Comparison of ENCODE assay signal across 9 mouse cellular contexts in the genomic region with DNA sequence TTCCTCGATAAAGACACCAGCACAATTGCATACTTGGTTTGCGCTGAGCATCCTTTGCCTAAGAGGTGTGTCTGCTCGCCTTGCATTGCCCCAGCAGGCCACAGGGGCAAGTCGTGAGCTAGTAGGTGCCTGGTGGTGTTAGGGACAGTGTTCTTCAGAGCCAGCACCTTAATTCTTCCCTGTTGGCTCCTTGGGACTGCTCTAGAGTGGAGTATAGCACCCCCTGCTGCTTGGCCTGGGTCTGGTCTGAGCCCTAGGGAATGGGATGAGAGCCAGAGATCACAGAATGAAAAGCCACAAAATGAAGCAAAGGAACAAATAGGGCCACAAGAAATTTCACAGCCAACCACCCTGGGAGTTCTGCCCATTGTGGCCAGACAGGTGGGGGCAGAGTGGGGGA. TPM values are rescaled to one million over a fixed set of nuclear protein-coding genes. Genes with fewer than 3 reads are reported as not detected.
DNase-seq lines count a peak whose midpoint lies in the region; ATAC-seq and TF ChIP-seq lines count a peak whose summit lies in the region.
"Had no signal": no experiment of that assay in that cellular context is flagged by ENCODE, and none has a peak within 500 bp of the region (broad histone marks: within the 10 kb centered on the region; RNA-seq: fewer than 3 reads in every experiment).

No protein-coding gene starts in this region.

- H3K27me3 ChIP-seq in forebrain, postnatal 0 days (ENCODE audit: insufficient read depth, low read length) = no peaks in the 10 kb centered on the region
- no peaks in the 10 kb centered on the region for H3K27me3 ChIP-seq in forebrain, embryonic 15.5 days
- no peaks in the 10 kb centered on the region for H3K27me3 ChIP-seq in embryonic facial prominence, embryonic 10.5 days (replicated peaks; ENCODE audit: low read depth, poor library complexity, severe bottlenecking)
- H3K27me3 ChIP-seq: limb, embryonic 15.5 days had no signal

- no peak overlapping the region for H3K4me3 ChIP-seq in forebrain, postnatal 0 days (ENCODE audit: low read depth, low read length)
- H3K4me3 ChIP-seq in forebrain, embryonic 15.5 days = no peak overlapping the region
- no peak overlapping the region for H3K4me3 ChIP-seq in embryonic facial prominence, embryonic 10.5 days
- H3K4me3 ChIP-seq: limb, embryonic 15.5 days had no signal

- intact Hi-C loops in heart, postnatal 25 days (cut with DNase I) = loop anchor here (2.0 to 5.0 kb wide), 3 partner anchors 60 to 276 kb away; no protein-coding TSS in a partner anchor

- no peak overlapping the region for H3K9ac ChIP-seq in forebrain, postnatal 0 days
- no peak overlapping the region for H3K9ac ChIP-seq in forebrain, embryonic 15.5 days (replicated peaks)
- H3K9ac ChIP-seq: limb, embryonic 15.5 days had no signal

- WGBS in forebrain, postnatal 0 days = 54% methylated on average over 4 of the region's 4 CpGs
- WGBS in forebrain, embryonic 15.5 days = 69% methylated on average over 4 of the region's 4 CpGs
- WGBS in embryonic facial prominence, embryonic 10.5 days = 59% methylated on average over 4 of the region's 4 CpGs

- H3K9me3 ChIP-seq in forebrain, postnatal 0 days (ENCODE audit: low read length) = no peaks in the 10 kb centered on the region
- no peaks in the 10 kb centered on the region for H3K9me3 ChIP-seq in forebrain, embryonic 15.5 days
- no peaks in the 10 kb centered on the region for H3K9me3 ChIP-seq in embryonic facial prominence, embryonic 10.5 days
- H3K9me3 ChIP-seq: limb, embryonic 15.5 days had no signal

- H3K36me3 ChIP-seq in forebrain, postnatal 0 days (ENCODE audit: insufficient read depth) = no peaks in the 10 kb centered on the region
- no peaks in the 10 kb centered on the region for H3K36me3 ChIP-seq in forebrain, embryonic 15.5 days
- peaks cover 5% of the 10 kb centered on the region for H3K36me3 ChIP-seq in embryonic facial prominence, embryonic 10.5 days (replicated peaks)
- H3K36me3 ChIP-seq: limb, embryonic 15.5 days had no signal

- peak; percentile 43 for DNase-seq in forebrain, postnatal 0 days
- peak; percentile 80 to 92 for DNase-seq in adrenal gland, adult (ENCODE audit: inconsistent age in 2 of 2, low spot score in 1 of 2)
- peak; percentile 47 for DNase-seq in embryonic facial prominence, embryonic 10.5 days (ENCODE audit: low spot score)
- DNase-seq in heart, postnatal 25 days (ENCODE audit: low spot score) = peak; percentile 48
- peak; percentile 38 for DNase-seq in layer of hippocampus, adult 9-11 months
- DNase-seq in lung, postnatal 14 days = peak; percentile 82
- peak; percentile 41 to 73 for DNase-seq in spleen, postnatal 4 days (ENCODE audit: low spot score in 2 of 2)

- no peaks in the 10 kb centered on the region for H3K4me1 ChIP-seq in forebrain, postnatal 0 days (ENCODE audit: insufficient read depth)
- peaks cover 23% of the 10 kb centered on the region for H3K4me1 ChIP-seq in forebrain, embryonic 15.5 days
- H3K4me1 ChIP-seq in embryonic facial prominence, embryonic 10.5 days = peaks cover 48% of the 10 kb centered on the region

- ATAC-seq in forebrain, postnatal 0 days = peak; percentile 68
- ATAC-seq in forebrain, embryonic 15.5 days (replicated peaks) = no peak; the same call in 1 of the 2 replicates

- TF ChIP-seq CTCF in forebrain, postnatal 0 days (IDR thresholded peaks at IDR 0.05; ENCODE audit: low read depth) = peak; percentile 65

- no peak overlapping the region for H3K4me2 ChIP-seq in forebrain, postnatal 0 days (ENCODE audit: low read depth)
- no peak overlapping the region for H3K4me2 ChIP-seq in forebrain, embryonic 15.5 days (replicated peaks)
- H3K4me2 ChIP-seq: limb, embryonic 15.5 days had no signal

- H3K27ac ChIP-seq in forebrain, postnatal 0 days (ENCODE audit: low read depth, low read length) = no peak overlapping the region
- H3K27ac ChIP-seq in forebrain, embryonic 15.5 days (replicated peaks) = no peak overlapping the region
- H3K27ac ChIP-seq in embryonic facial prominence, embryonic 10.5 days (replicated peaks) = no peak overlapping the region
- H3K27ac ChIP-seq: limb, embryonic 15.5 days had no signal

RNA-seq across cellular contexts. Expression of a gene that starts 11.6 kb away (rescaled TPM):
- total RNA-seq in forebrain, postnatal 0 days (2014; rRNA removed) = 0.69 and 0.76 TPM in 2 replicates
- polyA plus RNA-seq in forebrain, postnatal 0 days (2015; fragmentation: Nextera tagmentation; extraction: Ambion mirVana) = 0.30 and 0.35 TPM in 2 replicates
- polyA plus RNA-seq in forebrain, embryonic 15.5 days (2015; fragmentation: Nextera tagmentation; extraction: Ambion mirVana) = 0.94 and 1.5 TPM in 2 replicates
- polyA plus RNA-seq in embryonic facial prominence, embryonic 10.5 days (2016; fragmentation: Nextera tagmentation; extraction: Ambion mirVana) = 4.6 and 4.8 TPM in 2 replicates
- under 1 TPM; 0.56 to 0.62 TPM for total RNA-seq in heart, postnatal 25 days (2021)

RNA-seq across cellular contexts. Expression of a gene that starts 33.8 kb away (rescaled TPM):
- total RNA-seq in forebrain, postnatal 0 days (2014; rRNA removed) = not detected in 2 replicates
- polyA plus RNA-seq in forebrain, postnatal 0 days (2015; fragmentation: Nextera tagmentation; extraction: Ambion mirVana) = not detected in 2 replicates
- not detected in 2 replicates for polyA plus RNA-seq in forebrain, embryonic 15.5 days (2015; fragmentation: Nextera tagmentation; extraction: Ambion mirVana)
- polyA plus RNA-seq in embryonic facial prominence, embryonic 10.5 days (2016; fragmentation: Nextera tagmentation; extraction: Ambion mirVana) = not detected in 2 replicates
- total RNA-seq in heart, postnatal 25 days (2021) = not detected
- polyA plus RNA-seq: limb, embryonic 15.5 days had no signal

RNA-seq across cellular contexts. Expression of a gene that starts 40.9 kb away (rescaled TPM):
- total RNA-seq in forebrain, postnatal 0 days (2014; rRNA removed) = not detected in 2 replicates
- not detected in 2 replicates for polyA plus RNA-seq in forebrain, postnatal 0 days (2015; fragmentation: Nextera tagmentation; extraction: Ambion mirVana)
- not detected in 2 replicates for polyA plus RNA-seq in forebrain, embryonic 15.5 days (2015; fragmentation: Nextera tagmentation; extraction: Ambion mirVana)
- polyA plus RNA-seq in embryonic facial prominence, embryonic 10.5 days (2016; fragmentation: Nextera tagmentation; extraction: Ambion mirVana) = 0.36 TPM in 1 of 2 replicates, not detected in the other
- total RNA-seq in heart, postnatal 25 days (2021) = not detected

RNA-seq across cellular contexts. Expression of a gene that starts 50.6 kb away (rescaled TPM):
- not detected in 2 replicates for total RNA-seq in forebrain, postnatal 0 days (2014; rRNA removed)
- not detected in 2 replicates for polyA plus RNA-seq in forebrain, postnatal 0 days (2015; fragmentation: Nextera tagmentation; extraction: Ambion mirVana)
- polyA plus RNA-seq in forebrain, embryonic 15.5 days (2015; fragmentation: Nextera tagmentation; extraction: Ambion mirVana) = not detected in 2 replicates
- not detected in 2 replicates for polyA plus RNA-seq in embryonic facial prominence, embryonic 10.5 days (2016; fragmentation: Nextera tagmentation; extraction: Ambion mirVana)
- total RNA-seq in heart, postnatal 25 days (2021) = not detected
- polyA plus RNA-seq: limb, embryonic 15.5 days had no signal

RNA-seq across cellular contexts. Expression of a gene that starts 55.8 kb away (rescaled TPM):
- not detected in 2 replicates for total RNA-seq in forebrain, postnatal 0 days (2014; rRNA removed)
- not detected in 2 replicates for polyA plus RNA-seq in forebrain, postnatal 0 days (2015; fragmentation: Nextera tagmentation; extraction: Ambion mirVana)
- polyA plus RNA-seq in forebrain, embryonic 15.5 days (2015; fragmentation: Nextera tagmentation; extraction: Ambion mirVana) = not detected in 2 replicates
- polyA plus RNA-seq in embryonic facial prominence, embryonic 10.5 days (2016; fragmentation: Nextera tagmentation; extraction: Ambion mirVana) = not detected in 2 replicates
- total RNA-seq in heart, postnatal 25 days (2021) = not detected
- polyA plus RNA-seq: limb, embryonic 15.5 days had no signal
